Mouse (Mus musculus) adrenal gland, postnatal 10 days (tissue): ENCODE measurements around the gene Tex21. TPM values are rescaled to one million over a fixed set of nuclear protein-coding genes. Genes with fewer than 3 reads are reported as not detected.

Experiments used
- DNase-seq: peaks from one replicate; pipeline ENCODE4 v3.0.0; 2021; ENCODE audit warnings: mixed read lengths
- long read RNA-seq, 2 experiments: library from polyadenylated mRNA; stranded (forward); transcript quantifications; one replicate each; pipeline ENCODE4 v2.0.0; 2021
- total RNA-seq, 2 experiments: library from RNA; stranded (reverse); gene quantifications; 2 replicates each; pipeline ENCODE4 v1.2.3; 2021

The Tex21 gene
- total RNA-seq = not detected
- long read RNA-seq, experiment 1 = 0 reads
- long read RNA-seq, experiment 2 = 0 reads

DNA sequence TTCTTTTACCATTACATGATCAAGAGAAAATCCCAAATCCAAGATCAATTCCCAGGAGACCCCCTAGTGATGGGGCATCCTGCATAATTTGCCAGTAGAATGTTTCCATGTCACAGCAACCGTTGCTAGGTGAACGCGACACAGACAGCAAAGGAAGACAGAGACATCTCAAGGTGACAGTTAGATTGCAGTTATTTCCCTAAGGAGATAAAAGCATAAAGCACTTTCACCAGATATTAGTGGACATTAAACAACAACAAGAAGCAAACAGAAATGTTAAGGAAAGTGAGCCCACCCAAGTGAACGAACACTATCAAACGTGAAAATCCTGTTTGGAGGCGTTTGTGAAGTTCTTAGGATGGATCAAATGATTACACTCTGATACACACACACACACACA lies at the start of gene Tex21:
TSS of gene Tex21 (minus strand) at position 101 of the 400 bp plus-strand sequence.
- no peak for DNase-seq

- peak; percentile 80 for DNase-seq
Measured at GRCm38 (mm10) chr12:76293192-76293591, 46.6 kb upstream of the Tex21 start.

DNA sequence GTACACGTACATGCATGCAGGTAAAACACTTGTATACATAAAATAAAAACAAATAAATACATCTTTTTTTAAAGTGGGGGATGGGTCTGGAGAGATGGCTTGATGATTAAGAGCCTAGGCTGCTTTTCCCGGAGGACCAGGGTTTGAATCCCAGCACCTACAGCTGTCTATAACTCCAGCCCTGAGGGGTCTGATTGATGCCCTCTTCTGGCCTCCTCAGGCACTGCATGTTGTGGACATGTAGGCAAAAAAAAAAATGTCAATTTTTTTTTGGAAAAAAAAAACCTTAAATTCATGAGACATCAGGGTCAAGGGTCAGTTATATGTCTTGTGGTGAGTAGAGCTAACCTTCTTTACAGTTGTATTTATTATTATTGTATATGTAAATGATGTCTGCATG lies 43.7 kb upstream of the Tex21 start:
- no peak for DNase-seq

GRCm38 (mm10) chr12:76289428-76289827 lies 42.9 kb upstream of the Tex21 start:
- DNase-seq = no peak

- DNase-seq = no peak
Measured at GRCm38 (mm10) chr12:76288494-76288893, 41.9 kb upstream of the Tex21 start.

- DNase-seq = no peak
Measured at GRCm38 (mm10) chr12:76287986-76288385, 41.4 kb upstream of the Tex21 start.

DNA sequence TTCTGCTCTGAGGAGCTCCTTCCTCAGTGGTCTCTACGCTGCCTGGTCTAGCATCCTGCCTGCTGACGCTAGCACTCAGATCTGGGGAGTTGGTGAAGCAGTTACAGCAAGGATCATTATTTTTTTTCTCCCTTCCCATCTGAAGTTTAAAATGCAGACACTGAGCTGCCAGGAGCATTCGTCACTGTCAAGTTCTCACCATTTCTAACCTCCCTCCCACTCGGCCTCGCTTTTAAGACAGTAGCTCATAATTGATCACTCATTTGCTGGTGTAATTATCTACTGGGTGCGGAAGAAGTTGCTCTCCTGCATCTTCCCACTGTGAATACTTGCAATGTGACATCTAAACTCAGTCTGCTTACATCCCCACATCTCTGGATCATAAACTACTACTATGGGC lies 38.9 kb upstream of the Tex21 start:
- DNase-seq = no peak

DNA sequence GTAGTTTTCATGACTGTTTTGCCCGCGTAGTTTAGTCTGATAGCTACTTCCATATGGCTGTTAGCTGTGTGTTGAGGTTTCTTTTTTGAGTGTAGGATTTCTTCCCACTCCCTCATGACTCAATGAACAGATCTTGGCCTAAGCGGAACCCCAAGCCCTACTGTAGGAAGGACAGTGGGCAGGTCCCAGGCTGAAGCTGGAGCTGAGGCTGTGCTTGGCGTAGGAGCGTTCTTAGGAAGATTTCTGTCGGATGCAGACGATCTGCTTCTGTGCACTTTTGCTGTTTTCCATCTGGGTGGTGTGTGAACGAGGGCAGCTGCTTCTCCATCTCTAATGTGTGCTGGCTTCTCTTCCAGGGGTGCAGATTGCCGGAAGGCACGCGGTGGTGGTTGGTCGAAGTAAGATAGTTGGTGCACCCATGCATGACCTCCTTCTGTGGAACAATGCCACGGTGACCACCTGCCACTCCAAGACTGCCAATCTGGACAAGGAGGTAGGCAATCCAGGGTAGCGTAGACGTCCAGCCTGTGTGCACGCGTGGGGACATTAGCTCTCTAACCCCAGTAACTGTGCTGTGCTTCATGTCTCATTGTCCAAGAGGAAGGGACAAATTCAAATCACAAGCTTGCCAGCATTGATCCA lies 36.1 kb upstream of the Tex21 start:
- DNase-seq = no peak

GRCm38 (mm10) chr12:76282132-76282531 lies 35.6 kb upstream of the Tex21 start:
- DNase-seq = peak; percentile 62

DNA sequence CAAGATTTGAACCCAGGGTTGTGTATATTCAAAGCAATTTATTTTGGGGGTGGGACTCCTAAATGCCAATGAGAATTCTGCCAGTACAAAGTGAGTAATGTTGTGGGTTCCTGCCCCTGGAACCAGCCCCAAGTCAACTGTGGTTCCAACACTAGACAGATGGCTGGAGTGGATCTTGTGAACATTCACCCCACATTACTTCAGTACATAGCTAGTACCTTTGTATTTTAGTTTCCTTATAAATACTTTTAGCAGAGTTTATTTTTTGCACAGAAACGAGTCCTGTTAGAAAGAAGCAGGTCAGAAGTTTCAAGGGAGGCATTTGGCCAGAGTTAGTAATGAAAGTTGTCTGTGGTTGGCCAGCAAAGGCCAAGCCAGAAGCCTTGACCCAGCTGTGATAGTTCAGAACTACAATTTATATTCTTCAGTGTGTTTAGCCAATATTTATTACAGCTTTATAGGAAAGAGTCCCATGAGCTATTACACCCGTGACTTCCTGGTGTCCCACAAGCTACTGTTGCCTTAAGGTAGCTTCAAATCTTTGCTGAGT lies 34.6 kb upstream of the Tex21 start:
- DNase-seq = peak; percentile 26

- no peak for DNase-seq
Measured at GRCm38 (mm10) chr12:76280556-76280955, 34.0 kb upstream of the Tex21 start.

DNA sequence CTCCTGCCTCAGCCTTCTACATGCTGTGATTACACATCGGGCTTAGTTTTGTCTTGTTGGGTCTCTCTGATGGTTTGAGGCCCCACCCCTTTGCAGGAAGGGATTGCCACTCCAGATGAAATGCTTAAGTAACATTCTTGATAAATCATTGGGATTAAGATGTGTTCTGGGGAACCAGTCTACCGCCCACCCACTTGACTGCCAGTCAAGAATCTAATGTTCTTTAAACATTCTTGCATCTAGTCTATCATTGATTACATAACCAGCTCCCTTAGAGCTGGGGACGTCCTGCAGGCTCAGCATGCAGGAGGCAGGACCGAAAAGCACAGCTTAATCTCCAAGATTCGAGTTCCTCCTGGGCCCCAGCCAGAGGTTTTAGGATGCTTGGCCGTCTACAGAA lies 31.7 kb upstream of the Tex21 start:
- no peak for DNase-seq

DNA sequence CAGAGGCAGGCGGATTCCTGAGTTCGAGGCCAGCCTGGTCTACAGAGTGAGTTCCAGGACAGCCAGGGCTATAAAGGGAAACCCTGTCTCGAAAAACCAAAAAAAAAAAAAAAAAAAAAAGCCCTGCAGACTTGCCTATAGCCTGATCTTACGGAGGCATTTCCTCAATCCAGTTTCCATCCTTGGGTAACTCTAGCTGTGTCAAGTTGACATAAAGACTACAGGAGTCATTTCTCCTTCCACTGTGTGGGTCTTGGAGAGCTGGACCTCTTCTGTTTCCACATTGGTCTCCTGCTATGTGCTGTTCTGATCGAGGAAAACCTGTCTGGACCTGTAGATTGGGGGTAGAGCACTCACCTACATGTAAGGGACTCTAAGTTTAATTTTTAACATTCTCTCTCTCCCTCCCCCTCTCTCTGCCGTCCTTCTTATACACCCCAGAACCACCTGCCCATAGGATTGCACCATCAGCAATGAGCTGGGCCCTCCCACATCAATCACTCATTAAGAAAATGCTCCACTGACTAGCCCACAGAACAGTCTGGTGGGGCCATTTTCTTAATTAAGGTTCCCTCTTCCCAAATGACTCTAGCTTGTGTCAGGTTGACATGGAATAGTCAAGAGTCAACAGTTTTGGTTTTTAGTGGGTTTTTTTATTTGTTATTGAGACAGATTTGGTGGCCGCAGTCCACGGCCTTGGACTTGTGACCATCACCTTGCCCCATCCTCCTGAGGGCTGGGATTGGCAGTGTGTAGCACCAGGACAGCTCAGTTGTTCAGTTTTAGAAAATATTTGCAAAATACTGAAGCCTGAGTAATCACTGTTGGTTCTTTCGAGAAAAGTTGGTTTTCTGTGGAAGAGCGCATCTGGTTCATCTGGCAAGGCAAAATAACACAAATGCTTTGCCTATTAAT lies 26.3 kb upstream of the Tex21 start:
- DNase-seq = peak; percentile 28

DNA sequence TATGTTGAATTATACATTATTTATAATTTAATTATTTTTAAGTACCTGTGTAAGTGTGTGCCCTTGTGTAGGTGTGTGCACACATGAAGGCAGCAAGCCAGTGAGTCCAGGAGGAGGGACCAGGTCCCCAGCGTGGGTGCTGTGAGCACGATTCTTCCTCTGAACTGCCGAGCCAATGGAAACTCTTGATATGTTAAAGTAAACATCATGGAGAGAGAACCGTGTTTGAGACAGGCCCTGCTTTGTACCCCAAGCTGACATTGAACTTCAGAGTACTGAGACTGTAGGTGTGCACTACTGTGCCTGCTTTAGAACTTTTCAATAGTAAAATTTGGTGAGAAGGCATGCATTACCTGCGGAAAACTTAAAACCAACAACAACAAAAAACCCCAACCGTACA lies 25.0 kb upstream of the Tex21 start:
- DNase-seq = no peak

DNA sequence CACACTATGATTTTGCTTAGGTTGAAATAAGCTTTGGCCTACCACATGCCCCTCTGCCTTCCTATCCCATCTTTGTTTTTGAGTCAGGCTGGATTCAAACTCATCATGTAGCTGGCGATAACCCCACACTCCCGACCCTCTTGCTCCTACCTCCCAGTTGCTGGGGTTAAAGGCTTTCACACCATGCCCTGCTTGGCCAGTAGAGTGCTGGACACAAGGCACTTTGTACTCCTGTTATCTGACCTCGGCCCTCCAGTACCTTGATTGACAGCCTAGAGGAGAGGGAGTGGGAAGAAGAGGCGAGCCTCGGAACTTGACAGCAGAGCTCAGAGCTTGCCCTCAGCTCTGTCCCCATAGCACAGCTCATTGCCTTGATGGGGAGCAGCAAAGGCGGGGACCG lies 22.6 kb upstream of the Tex21 start:
- DNase-seq = no peak

DNA sequence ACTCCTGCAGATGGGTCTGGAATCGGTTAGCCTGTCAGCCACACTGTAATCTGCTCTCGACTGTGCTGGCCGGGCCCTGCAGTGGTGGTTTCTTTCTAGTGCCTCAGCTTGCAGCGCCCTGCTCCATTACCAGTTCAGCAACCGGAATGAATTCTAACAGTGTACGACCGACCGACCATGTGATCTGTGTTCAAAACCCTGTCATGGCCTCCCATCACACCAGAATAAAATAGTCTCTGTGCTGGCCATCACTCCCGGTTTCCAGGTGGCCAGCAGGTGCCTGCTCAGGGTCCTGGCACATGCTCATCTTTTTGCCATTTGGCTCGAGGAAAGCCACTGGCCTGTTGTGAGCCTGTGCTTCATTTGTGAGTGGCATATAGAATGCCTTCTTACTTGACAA lies 22.1 kb upstream of the Tex21 start:
- DNase-seq = no peak

DNA sequence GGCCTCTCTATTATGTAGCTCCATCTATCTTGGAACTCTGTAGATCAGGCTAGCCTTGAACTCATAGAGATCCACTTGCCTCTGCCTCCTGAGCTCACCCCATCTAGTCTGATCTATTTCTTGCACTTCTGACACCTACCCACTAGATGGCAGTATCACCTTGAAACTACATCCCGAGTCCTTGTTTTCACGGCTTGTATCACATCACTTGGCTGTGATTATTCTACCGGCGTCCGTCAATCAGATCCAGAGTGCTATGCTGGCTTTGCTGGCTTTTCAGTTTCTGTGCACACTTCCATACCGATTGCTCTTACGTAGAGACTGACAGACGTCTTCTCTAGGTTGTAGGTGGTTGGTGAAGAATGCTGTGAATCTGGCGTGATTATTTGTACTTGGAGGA lies 20.3 kb upstream of the Tex21 start:
- peak; percentile 39 for DNase-seq

GRCm38 (mm10) chr12:76265001-76265400 lies 18.5 kb upstream of the Tex21 start:
- no peak for DNase-seq

DNA sequence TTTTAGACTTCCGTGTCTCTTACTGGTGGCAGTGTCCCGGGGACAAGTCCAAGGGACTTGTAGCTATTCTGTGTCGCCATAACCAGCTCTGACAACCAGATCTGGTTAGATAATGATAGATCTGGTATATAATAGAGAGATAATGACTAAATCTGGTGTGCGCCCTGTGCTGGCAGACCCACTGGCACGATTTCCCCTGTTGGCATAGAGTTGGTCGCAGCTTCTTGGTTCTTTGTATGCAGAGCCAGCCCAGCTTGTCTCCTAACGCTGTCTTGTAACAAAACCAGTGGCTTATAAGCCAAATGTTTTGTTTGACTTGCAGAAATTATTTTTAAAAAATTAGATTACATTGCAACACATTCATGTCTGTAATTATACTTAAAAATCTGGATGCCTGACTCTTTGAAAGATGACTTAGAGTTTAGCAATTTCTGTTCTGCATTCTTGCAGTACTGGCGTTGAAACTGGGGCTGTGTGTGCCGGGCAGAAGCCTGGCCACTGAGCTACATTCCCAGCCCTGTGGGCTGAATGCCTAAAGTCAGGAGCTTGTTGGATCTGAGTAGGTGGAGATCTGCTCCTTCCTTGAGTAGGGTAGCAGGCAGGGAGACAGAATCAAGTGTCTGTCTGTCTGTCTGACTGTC lies 17.9 kb upstream of the Tex21 start:
- no peak for DNase-seq

- no peak for DNase-seq
Measured at GRCm38 (mm10) chr12:76263876-76264275, 17.3 kb upstream of the Tex21 start.

DNA sequence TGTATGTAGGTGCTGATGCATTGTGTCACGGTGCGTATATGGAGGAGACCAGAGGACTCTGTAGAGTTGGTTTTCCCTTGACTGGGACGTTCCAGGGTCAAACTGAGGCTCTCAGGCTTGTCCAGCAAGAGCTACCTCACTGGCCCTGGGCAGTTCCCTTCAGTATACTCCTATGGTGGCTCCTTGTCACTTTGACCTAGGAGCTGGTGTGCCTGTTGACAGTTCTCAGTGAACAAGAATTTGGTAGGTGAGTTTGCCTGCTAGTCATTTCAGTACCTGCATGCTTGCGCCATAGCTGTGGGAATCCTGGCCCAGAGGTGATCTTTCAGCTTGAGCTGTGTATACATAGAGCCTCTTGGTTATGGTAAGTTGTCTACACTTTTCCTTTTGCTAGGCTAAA lies 16.4 kb upstream of the Tex21 start:
- DNase-seq = no peak

- no peak for DNase-seq
Measured at GRCm38 (mm10) chr12:76261556-76261955, 15.0 kb upstream of the Tex21 start.

GRCm38 (mm10) chr12:76260673-76261072 lies 14.1 kb upstream of the Tex21 start:
- DNase-seq = no peak
